Mouse (Mus musculus): ENCODE data around the gene Samt3. TPM values are rescaled to one million over a fixed set of nuclear protein-coding genes. Genes with fewer than 3 reads are reported as not detected.

Samt3 gene
- polyA plus RNA-seq (2015; fragmentation: Nextera tagmentation; extraction: Ambion mirVana) = not detected in 2 replicates

DNA sequence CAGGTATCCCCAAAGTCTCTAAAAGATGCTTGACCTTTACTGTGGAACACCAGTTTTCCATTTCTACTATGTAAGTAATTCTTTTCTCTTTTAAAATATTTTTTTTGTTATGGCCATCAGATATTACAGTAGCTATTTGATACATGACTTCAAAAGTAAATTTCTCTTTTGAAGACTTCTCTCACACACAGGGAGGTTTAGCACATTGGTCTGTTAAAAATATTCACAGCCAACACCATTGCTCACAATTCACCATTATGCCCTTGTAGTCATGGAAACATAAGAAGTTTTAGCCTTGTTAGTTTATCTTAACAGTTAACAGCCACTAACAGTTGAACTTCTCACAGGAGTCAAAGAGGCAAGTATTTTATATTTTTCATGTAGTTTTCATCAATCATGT, at the start of gene Samt3:
Gene Samt3, plus strand, starts transcription at position 301 of the 400 bp plus-strand sequence.
- no peak within 1 kb of the TSS for H3K4me2 ChIP-seq (replicated peaks)
- no peak within 1 kb of the TSS for H3K4me3 ChIP-seq (replicated peaks)
- no peak for ATAC-seq
- H3K27ac ChIP-seq = no peak within 1 kb of the TSS
- no peaks in the 10 kb centered on the region for H3K36me3 ChIP-seq
- no peaks in the 10 kb centered on the region for H3K27me3 ChIP-seq
- no peak within 1 kb of the TSS for H3K9ac ChIP-seq (replicated peaks)
- no peaks in the 10 kb centered on the region for H3K4me1 ChIP-seq (replicated peaks)
- no peaks in the 10 kb centered on the region for H3K9me3 ChIP-seq

DNA sequence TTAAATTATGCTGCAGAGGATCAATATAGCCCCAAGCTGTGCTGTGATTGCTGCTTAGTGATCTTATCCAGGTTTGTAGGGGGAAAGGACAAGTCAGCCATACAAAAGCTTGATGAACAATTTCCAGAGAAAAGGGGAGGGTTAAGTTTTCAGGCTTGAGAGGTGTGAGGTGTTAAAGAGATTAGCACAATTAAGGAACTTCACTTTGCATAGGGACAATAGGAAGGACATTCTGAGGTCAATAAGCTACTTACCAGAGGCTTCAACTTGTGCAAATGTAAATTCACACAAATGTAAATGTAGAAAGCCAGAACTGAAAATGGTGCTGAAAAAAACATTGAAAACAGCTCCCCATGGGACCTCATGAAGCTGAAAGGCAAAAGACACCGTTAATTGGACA, 27.4 kb upstream of the Samt3 start:
- Histone ChIP-seq H3K27me3 (no peaks in the 10 kb centered on the region), H3K9ac (replicated peaks) (no peak overlapping the region), H3K27ac (no peak overlapping the region), H3K36me3 (no peaks in the 10 kb centered on the region), H3K9me3 (no peaks in the 10 kb centered on the region), H3K4me2 (replicated peaks) (no peak overlapping the region), H3K4me1 (replicated peaks) (no peaks in the 10 kb centered on the region), H3K4me3 (replicated peaks) (no peak overlapping the region)
- ATAC-seq = no peak
- 4% methylated on average over 1 of the region's 1 CpGs for WGBS

GRCm38 (mm10) chrX:86088672-86089071, 44.7 kb downstream of the Samt3 start:
- Histone ChIP-seq H3K4me3 (replicated peaks) (no peak overlapping the region), H3K27ac (no peak overlapping the region), H3K27me3 (no peaks in the 10 kb centered on the region), H3K4me1 (replicated peaks) (no peaks in the 10 kb centered on the region), H3K9ac (replicated peaks) (no peak overlapping the region), H3K9me3 (no peaks in the 10 kb centered on the region), H3K4me2 (replicated peaks) (no peak overlapping the region), H3K36me3 (no peaks in the 10 kb centered on the region)
- 79% methylated on average over 1 of the region's 1 CpGs for WGBS
- ATAC-seq = no peak

Other genes with a start within 250 kb of the Samt3 start
- 0.05 and 0.06 TPM in 2 replicates for gene 5430427O19Rik, start 173.8 kb upstream of the Samt3 start, polyA plus RNA-seq (2015; fragmentation: Nextera tagmentation; extraction: Ambion mirVana)
- gene Nr0b1, start 147.6 kb downstream of the Samt3 start, polyA plus RNA-seq (2015; fragmentation: Nextera tagmentation; extraction: Ambion mirVana) = 0.36 and 0.43 TPM in 2 replicates

Measured in midbrain, embryonic 13.5 days (tissue).